Mouse (Mus musculus): ENCODE measurements at regions not wholly inside any gene's neighbourhood (a gene's known extent, or its start where the extent isn't known, plus 50 kb on each side); places are given as distances from the start of the nearest gene placed in this dataset.

GRCm38 (mm10) chr5:129409440-129410004 is 91.5 kb upstream of the Sfswap start:
- intact Hi-C loops (cut with DNase I), result loop anchor here (10.0 kb wide), 1 partner anchor 175 kb away; the partner anchor contains the start of gene Mmp17
- no peak for DNase-seq (ENCODE audit: extremely low spot score in 1 of 2, low spot score in 2 of 2)

GRCm38 (mm10) chr5:129412161-129412560 is 88.9 kb upstream of the Sfswap start:
- no peak for DNase-seq (ENCODE audit: extremely low spot score in 1 of 2, low spot score in 2 of 2)
- intact Hi-C loops (cut with DNase I), result loop anchor here (10.0 kb wide), 1 partner anchor 173 kb away; the partner anchor contains the start of gene Mmp17

- intact Hi-C loops (cut with DNase I), result loop anchor here (10.0 kb wide), 1 partner anchor 170 kb away; the partner anchor contains the start of gene Mmp17
- DNase-seq (ENCODE audit: extremely low spot score in 1 of 2, low spot score in 2 of 2), result peak in 1 of 2 experiments; percentile 77
Measured at GRCm38 (mm10) chr5:129414960-129415706, 85.9 kb upstream of the Sfswap start.

- DNase-seq (ENCODE audit: extremely low spot score in 1 of 2, low spot score in 2 of 2), result peak in 1 of 2 experiments; percentile 39
- intact Hi-C loops (cut with DNase I), result loop anchor here (10.0 kb wide), 1 partner anchor 168 kb away; the partner anchor contains the start of gene Mmp17
Measured at GRCm38 (mm10) chr5:129416425-129416824, 84.6 kb upstream of the Sfswap start.

GRCm38 (mm10) chr5:129417516-129417915 is 83.5 kb upstream of the Sfswap start:
- peak in 1 of 2 experiments; percentile 47 for DNase-seq (ENCODE audit: extremely low spot score in 1 of 2, low spot score in 2 of 2)
- intact Hi-C loops (cut with DNase I), result loop anchor here (10.0 kb wide), 1 partner anchor 167 kb away; the partner anchor contains the start of gene Mmp17

GRCm38 (mm10) chr5:129420981-129421380 is 80.0 kb upstream of the Sfswap start:
- DNase-seq (ENCODE audit: extremely low spot score in 1 of 2, low spot score in 2 of 2), result no peak
- intact Hi-C loops (cut with DNase I), result no loop called here

- intact Hi-C loops (cut with DNase I), result no loop called here
- no peak for DNase-seq (ENCODE audit: extremely low spot score in 1 of 2, low spot score in 2 of 2)
Measured at GRCm38 (mm10) chr5:129429897-129430296, 71.1 kb upstream of the Sfswap start.

GRCm38 (mm10) chr5:129430330-129430729 is 70.7 kb upstream of the Sfswap start:
- no peak for DNase-seq (ENCODE audit: extremely low spot score in 1 of 2, low spot score in 2 of 2)
- intact Hi-C loops (cut with DNase I), result no loop called here

GRCm38 (mm10) chr5:129449931-129450573 is 51.0 kb upstream of the Sfswap start:
- intact Hi-C loops (cut with DNase I), result no loop called here
- DNase-seq (ENCODE audit: extremely low spot score in 1 of 2, low spot score in 2 of 2), result no peak

Measured in left cerebral cortex, postnatal 10 days (tissue).